Mouse (Mus musculus) cortical plate, adult 2 months (tissue): ENCODE measurements at regions not wholly inside any gene's neighbourhood (a gene's known extent, or its start where the extent isn't known, plus 50 kb on each side); places are given as distances from the start of the nearest gene placed in this dataset.

Experiments used
- CTCF ChIP-seq: fragments of 200-500 bp; IDR thresholded peaks from 2 replicates; pipeline ENCODE4 v1.5.1; 2011; ENCODE audit warnings: mild to moderate bottlenecking, control low read depth, low read length; ENCODE audit not compliant: insufficient read depth; ENCODE audit errors: extremely low read depth
- POLR2A ChIP-seq: fragments of 200-500 bp; IDR thresholded peaks from 2 replicates; pipeline ENCODE4 v1.6.1; 2011; ENCODE audit warnings: mild to moderate bottlenecking, low read length, control low read depth; ENCODE audit not compliant: insufficient read depth; ENCODE audit errors: extremely low read depth

DNA sequence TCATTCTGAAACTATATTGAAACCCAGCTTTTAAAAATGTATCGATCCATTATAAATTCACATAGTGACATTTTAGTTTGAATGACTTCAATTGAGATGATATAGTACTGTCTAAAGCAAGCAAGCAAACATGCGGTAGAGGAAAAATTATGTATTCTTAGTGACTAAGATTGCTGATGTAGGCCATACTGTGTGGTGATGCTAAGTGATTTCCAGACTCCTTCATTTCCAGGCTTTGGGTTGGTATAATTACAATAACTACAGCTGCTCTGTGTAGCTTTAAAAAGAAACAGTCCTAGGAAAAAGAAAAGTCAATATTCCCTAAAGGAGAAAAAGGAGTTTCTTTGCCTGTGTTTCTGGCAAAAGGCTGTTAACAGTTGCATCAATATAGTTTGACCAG is 175.0 kb downstream of the Rps12 start:
- TF ChIP-seq CTCF: no peak
- no peak for TF ChIP-seq POLR2A
